Mouse (Mus musculus): Measurements from ENCODE around the gene Ptgdr. TPM values are rescaled to one million over a fixed set of nuclear protein-coding genes. Genes with fewer than 3 reads are reported as not detected.
"Not testable (repeated sequence)": the region's sequence is repeated elsewhere in the genome, so short reads cannot be mapped to it uniquely, and the experiment has no call there.

Gene Ptgdr
- 0.25 and 0.45 TPM in 2 replicates for polyA plus RNA-seq (2015; fragmentation: Nextera tagmentation; extraction: Ambion mirVana)

DNA sequence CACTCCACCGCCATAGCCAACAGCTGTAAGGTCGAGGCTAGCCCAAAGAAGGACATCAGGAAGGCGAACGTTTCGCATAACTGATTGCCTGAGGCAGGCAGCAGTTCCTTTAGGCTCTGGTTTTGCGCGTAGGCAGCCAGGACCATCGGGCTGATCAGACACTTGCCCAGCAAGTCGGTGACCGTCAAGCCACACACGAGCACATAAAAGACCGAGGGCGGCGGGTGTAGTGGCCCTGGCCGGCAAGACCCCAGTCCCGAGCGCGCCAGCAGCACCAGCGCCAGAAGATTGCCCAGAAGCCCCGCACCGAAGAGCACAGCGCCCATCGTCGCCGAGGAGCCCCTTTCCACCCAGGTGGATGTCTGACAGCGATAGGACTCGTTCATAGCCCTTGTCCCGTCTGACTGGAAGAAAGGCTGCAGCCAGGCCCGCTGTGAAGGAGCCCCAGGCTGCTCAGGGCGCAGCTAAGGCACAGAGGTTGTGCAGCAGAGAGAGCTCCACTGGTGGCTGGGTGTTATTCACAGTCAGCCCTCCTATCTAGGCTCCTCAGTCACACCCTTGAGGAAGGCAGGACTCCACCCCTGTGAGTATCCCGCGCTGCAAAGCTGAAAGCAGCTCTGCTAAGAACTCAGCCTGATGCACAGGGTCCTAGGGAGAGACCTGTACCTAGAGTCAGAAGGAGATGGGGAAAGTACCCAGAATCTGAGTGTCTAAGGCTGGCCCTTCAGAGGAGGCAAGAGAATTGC, at the start of gene Ptgdr:
Gene Ptgdr, minus strand, starts transcription at position 508 of the 746 bp plus-strand sequence.
- peak; percentile 47; the same call in 1 of the 2 replicates for ATAC-seq (replicated peaks)
- under 1% methylated on average over 32 of the region's 32 CpGs for WGBS
- no peaks in the 10 kb centered on the region for H3K36me3 ChIP-seq
- no peak within 1 kb of the TSS for H3K9ac ChIP-seq (replicated peaks)
- peaks cover 17% of the 10 kb centered on the region for H3K27me3 ChIP-seq
- no peak within 1 kb of the TSS for H3K27ac ChIP-seq (replicated peaks)
- no peaks in the 10 kb centered on the region for H3K4me1 ChIP-seq
- peak within 1 kb of the TSS; percentile 26 for H3K4me3 ChIP-seq
- peak within 1 kb of the TSS; percentile 41 for H3K4me2 ChIP-seq (replicated peaks)
- no peaks in the 10 kb centered on the region for H3K9me3 ChIP-seq

- no peaks in the 10 kb centered on the region for H3K4me1 ChIP-seq
- no peak for ATAC-seq (replicated peaks)
- no peak overlapping the region for H3K4me2 ChIP-seq (replicated peaks)
- H3K36me3 ChIP-seq, result no peaks in the 10 kb centered on the region
- no peak overlapping the region for H3K27ac ChIP-seq (replicated peaks)
- H3K9me3 ChIP-seq, result no peaks in the 10 kb centered on the region
- WGBS, result 94% methylated on average over 5 of the region's 5 CpGs
- no peak overlapping the region for H3K9ac ChIP-seq (replicated peaks)
- no peak overlapping the region for H3K4me3 ChIP-seq
- no peaks in the 10 kb centered on the region for H3K27me3 ChIP-seq
Observed at GRCm38 (mm10) chr14:44907774-44908173, 48.6 kb upstream of the Ptgdr start.

- Histone ChIP-seq H3K27me3 (no peaks in the 10 kb centered on the region), H3K36me3 (no peaks in the 10 kb centered on the region), H3K4me3 (no peak overlapping the region), H3K9ac (replicated peaks) (no peak overlapping the region), H3K4me2 (replicated peaks) (no peak overlapping the region), H3K27ac (replicated peaks) (no peak overlapping the region), H3K4me1 (no peaks in the 10 kb centered on the region), H3K9me3 (no peaks in the 10 kb centered on the region)
- WGBS, result 81% methylated on average over 4 of the region's 4 CpGs
- ATAC-seq (replicated peaks), result no peak
Observed at GRCm38 (mm10) chr14:44904199-44904598, 45.0 kb upstream of the Ptgdr start.

DNA sequence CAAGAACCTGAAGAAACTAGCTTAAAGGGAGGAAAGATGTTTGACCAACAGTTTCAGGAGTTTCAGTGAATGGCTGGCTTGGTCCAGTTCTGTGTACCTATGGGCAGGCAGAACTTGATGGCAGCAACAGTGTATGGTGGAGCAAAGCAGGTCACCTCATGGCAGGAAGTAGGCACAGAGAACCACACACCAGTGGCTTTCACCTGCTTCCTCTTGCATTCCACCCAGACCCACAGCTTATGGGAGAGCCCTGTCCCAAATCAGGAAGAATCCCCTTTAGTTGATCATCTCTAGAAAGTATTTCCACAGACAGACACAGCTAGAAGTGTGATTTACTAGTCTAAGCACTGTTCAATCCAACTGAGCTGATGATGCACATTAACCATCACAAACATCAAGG, 42.6 kb upstream of the Ptgdr start:
- not testable (repeated sequence) for H3K4me1 ChIP-seq; H3K9ac ChIP-seq (replicated peaks); H3K27ac ChIP-seq (replicated peaks); H3K27me3 ChIP-seq; ATAC-seq (replicated peaks); H3K9me3 ChIP-seq; H3K36me3 ChIP-seq; H3K4me3 ChIP-seq; H3K4me2 ChIP-seq (replicated peaks)

DNA sequence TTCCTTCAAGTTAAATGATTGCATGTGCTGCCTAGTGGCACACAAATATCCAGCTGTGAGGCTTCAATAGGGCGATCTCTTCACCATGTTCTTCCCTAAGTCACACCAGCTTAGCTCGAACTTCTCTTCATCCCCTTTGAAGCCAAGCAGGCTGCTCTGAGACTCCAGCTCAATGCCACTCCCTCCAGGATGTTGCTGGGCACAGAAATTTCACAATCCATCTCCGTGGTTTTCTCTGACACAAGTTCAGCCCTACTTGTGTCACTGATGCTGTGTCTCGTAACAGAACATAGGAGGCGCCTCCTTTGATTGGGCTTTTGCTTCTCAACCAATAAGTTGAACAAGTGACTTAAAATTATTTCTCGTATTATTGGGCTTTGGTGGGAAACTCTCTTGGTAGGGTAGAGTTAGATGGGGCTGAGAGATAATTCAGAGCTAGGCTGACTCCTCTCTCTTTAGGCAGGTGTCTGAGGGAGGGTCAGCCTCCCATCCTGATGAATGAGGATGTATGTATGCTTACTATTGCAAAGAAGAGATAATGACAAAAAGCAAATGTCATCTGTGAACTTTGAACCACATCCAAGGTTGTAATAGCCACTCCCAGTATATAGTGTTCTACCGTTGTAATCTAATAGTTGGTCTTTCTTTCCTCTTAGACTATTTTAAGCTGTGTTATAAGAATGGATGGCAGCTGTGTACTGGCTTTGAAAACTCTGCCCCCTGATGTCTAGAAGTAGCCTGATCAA, 32.4 kb upstream of the Ptgdr start:
- H3K4me3 ChIP-seq, result no peak overlapping the region
- no peak overlapping the region for H3K27ac ChIP-seq (replicated peaks)
- H3K9me3 ChIP-seq, result no peaks in the 10 kb centered on the region
- H3K9ac ChIP-seq (replicated peaks), result no peak overlapping the region
- 76% methylated on average over 7 of the region's 7 CpGs for WGBS
- ATAC-seq (replicated peaks), result no peak
- H3K27me3 ChIP-seq, result no peaks in the 10 kb centered on the region
- no peak overlapping the region for H3K4me2 ChIP-seq (replicated peaks)
- no peaks in the 10 kb centered on the region for H3K36me3 ChIP-seq
- no peaks in the 10 kb centered on the region for H3K4me1 ChIP-seq

GRCm38 (mm10) chr14:44869686-44870085, 10.5 kb upstream of the Ptgdr start:
- Histone ChIP-seq H3K4me1 (no peaks in the 10 kb centered on the region), H3K9me3 (no peaks in the 10 kb centered on the region), H3K9ac (replicated peaks) (no peak overlapping the region), H3K4me2 (replicated peaks) (no peak overlapping the region), H3K36me3 (no peaks in the 10 kb centered on the region), H3K4me3 (no peak overlapping the region), H3K27me3 (no peaks in the 10 kb centered on the region), H3K27ac (replicated peaks) (no peak overlapping the region)
- 81% methylated on average over 6 of the region's 6 CpGs for whole genome bisulfite sequencing
- no peak for ATAC-seq (replicated peaks)

DNA sequence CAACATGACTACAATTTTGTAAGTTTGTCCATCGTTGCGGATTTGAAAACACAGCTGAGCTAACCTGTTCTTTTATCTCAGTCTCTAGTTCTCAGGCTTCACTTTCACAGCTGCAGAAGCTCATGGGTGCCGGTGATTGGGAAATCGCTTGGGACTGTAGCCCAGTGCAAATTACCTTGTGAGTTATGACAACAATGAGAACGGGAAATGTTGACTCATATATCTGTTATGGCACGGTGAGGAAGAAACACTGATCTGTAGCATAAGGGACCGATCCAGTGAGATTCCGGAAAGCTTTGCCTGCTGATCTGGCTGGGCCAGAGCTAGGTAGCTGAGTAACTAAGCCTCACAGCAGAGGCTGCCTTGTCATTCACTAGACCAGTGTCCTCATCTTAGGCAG, 6.5 kb upstream of the Ptgdr start:
- no peaks in the 10 kb centered on the region for H3K36me3 ChIP-seq
- 84% methylated on average over 8 of the region's 8 CpGs for WGBS
- H3K27ac ChIP-seq (replicated peaks), result no peak overlapping the region
- H3K4me1 ChIP-seq, result no peaks in the 10 kb centered on the region
- no peak overlapping the region for H3K9ac ChIP-seq (replicated peaks)
- no peak overlapping the region for H3K4me2 ChIP-seq (replicated peaks)
- no peaks in the 10 kb centered on the region for H3K9me3 ChIP-seq
- H3K27me3 ChIP-seq, result no peaks in the 10 kb centered on the region
- no peak overlapping the region for H3K4me3 ChIP-seq
- no peak for ATAC-seq (replicated peaks)

GRCm38 (mm10) chr14:44863086-44863485, 3.9 kb upstream of the Ptgdr start:
- WGBS, result 46% methylated on average over 4 of the region's 4 CpGs

GRCm38 (mm10) chr14:44861161-44861560, 2.0 kb upstream of the Ptgdr start:
- Histone ChIP-seq H3K27me3 (peaks cover 17% of the 10 kb centered on the region), H3K4me2 (replicated peaks) (no peak overlapping the region), H3K27ac (replicated peaks) (no peak overlapping the region), H3K9ac (replicated peaks) (no peak overlapping the region), H3K4me3 (no peak overlapping the region), H3K36me3 (no peaks in the 10 kb centered on the region), H3K4me1 (no peaks in the 10 kb centered on the region), H3K9me3 (no peaks in the 10 kb centered on the region)
- WGBS, result 63% methylated on average over 3 of the region's 3 CpGs
- ATAC-seq (replicated peaks), result no peak

More at GRCm38 (mm10) chr14:44863086-44863485, 3.9 kb upstream of the Ptgdr start:
- Histone ChIP-seq H3K4me3 (no peak overlapping the region), H3K36me3 (no peaks in the 10 kb centered on the region), H3K27me3 (peaks cover 14% of the 10 kb centered on the region), H3K4me2 (replicated peaks) (no peak overlapping the region), H3K9ac (replicated peaks) (no peak overlapping the region), H3K9me3 (no peaks in the 10 kb centered on the region), H3K27ac (replicated peaks) (no peak overlapping the region), H3K4me1 (no peaks in the 10 kb centered on the region)
- ATAC-seq (replicated peaks), result no peak

GRCm38 (mm10) chr14:44858372-44858771, 803 bp downstream of the Ptgdr start:
- no peak overlapping the region for H3K27ac ChIP-seq (replicated peaks)
- no peaks in the 10 kb centered on the region for H3K4me1 ChIP-seq
- 12% methylated on average over 12 of the region's 12 CpGs for WGBS
- peak overlapping the region; percentile 26; the same call in 1 of the 2 replicates for H3K4me3 ChIP-seq
- peaks cover 17% of the 10 kb centered on the region for H3K27me3 ChIP-seq
- H3K36me3 ChIP-seq, result no peaks in the 10 kb centered on the region
- H3K4me2 ChIP-seq (replicated peaks), result peak overlapping the region; percentile 41
- H3K9ac ChIP-seq (replicated peaks), result no peak overlapping the region
- H3K9me3 ChIP-seq, result no peaks in the 10 kb centered on the region
- peak; percentile 21; the same call in 1 of the 2 replicates for ATAC-seq (replicated peaks)

GRCm38 (mm10) chr14:44850637-44851036, 8.5 kb downstream of the Ptgdr start:
- ATAC-seq (replicated peaks), result peak; percentile 71
- not testable (repeated sequence) for H3K36me3 ChIP-seq; H3K27ac ChIP-seq (replicated peaks); H3K27me3 ChIP-seq; H3K9ac ChIP-seq (replicated peaks); H3K4me3 ChIP-seq; H3K4me1 ChIP-seq; H3K4me2 ChIP-seq (replicated peaks); H3K9me3 ChIP-seq
- 3% methylated on average over 3 of the region's 3 CpGs for WGBS

DNA sequence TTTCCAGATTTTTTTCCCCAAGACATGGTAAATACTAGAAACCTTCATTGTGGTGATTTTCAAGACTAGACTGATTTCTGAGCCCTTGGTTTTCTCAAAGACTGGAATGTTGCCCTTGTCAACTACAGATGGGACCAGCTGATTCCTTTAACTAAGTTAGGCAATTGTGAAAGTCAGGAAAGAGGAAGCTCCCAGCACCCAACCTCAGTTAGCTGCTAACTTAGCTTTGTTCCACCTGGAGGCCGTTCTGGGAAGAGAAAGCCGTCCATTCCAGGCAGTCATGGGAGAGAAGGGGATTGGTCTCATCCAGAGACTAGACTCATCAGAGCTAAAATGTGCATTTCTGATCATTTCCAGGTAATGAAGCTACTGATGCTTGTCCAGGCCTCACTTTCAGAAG, 11.4 kb downstream of the Ptgdr start:
- Histone ChIP-seq H3K4me1 (no peaks in the 10 kb centered on the region), H3K9me3 (no peaks in the 10 kb centered on the region), H3K36me3 (no peaks in the 10 kb centered on the region), H3K9ac (replicated peaks) (no peak overlapping the region), H3K4me2 (replicated peaks) (no peak overlapping the region), H3K27ac (replicated peaks) (no peak overlapping the region), H3K27me3 (no peaks in the 10 kb centered on the region), H3K4me3 (no peak overlapping the region)
- 95% methylated on average over 2 of the region's 2 CpGs for WGBS
- ATAC-seq (replicated peaks), result no peak

Measured in forebrain, embryonic 15.5 days (tissue).